Mouse (Mus musculus): ENCODE measurements around the gene Hmmr.
"Not testable (repeated sequence)": the region's sequence is repeated elsewhere in the genome, so short reads cannot be mapped to it uniquely, and the experiment has no call there.

The Hmmr gene

DNA sequence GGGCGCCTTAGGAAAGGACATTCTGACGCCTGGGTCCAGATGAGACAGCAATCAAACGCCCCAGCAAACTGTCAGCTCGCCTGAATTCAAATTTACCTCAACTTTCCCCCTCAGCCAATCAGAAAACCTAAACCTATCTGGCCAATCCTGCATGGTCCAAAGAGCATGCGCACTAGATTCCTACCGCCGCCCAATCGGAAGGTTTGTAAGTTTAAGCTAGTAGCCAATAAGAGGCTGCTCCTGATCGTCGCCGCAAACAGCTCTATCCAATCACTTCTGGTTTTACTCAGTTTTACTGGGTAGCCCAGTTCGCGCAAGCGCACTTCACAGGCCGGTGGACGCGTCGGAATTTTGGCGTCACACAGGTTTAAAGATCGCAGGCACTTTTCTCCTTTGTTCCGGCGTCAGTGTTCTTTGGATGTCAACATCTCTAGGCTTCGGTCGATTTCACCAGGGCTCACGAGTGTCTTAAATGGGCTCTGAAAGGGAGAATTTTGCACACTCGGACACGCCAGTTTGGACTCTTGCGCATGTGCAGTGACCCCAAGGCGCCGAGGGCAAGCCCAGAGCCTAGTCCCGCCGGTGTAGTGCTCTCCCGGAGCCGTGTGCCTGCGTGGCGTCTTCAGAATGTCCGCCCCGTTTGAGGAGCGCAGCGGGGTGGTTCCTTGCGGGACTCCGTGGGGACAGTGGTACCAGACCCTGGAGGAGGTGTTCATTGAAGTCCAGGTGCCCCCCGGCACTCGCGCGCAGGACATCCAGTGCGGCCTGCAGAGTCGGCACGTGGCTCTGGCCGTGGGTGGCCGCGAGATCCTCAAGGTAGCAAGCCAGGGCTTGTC, at the start of gene Hmmr, which contains the start of gene Nudcd2:
Hmmr (minus strand) TSS at position 84 of the 836 bp plus-strand sequence.
Nudcd2 (plus strand) TSS at position 329 of the 836 bp plus-strand sequence.
- DNase-seq (ENCODE audit: low spot score), result peak; percentile 69

DNA sequence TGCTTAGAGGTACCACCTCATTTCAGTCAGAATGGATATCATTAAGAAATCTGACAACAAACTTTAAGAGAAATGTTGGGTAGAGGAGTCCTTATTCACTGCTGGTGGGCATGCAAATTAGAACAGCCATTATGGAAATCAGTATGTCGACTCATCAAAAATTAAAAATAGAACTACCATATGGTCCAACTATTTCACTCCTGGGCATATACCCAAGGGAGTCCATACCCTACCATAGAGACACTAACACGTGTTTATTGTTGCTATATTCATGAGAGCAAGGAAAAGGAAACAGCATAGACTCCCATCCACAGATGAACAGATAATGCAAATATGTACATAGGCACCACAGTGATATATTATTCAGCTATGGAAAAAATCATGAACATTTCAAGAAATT, 48.6 kb upstream of the Hmmr start:
- DNase-seq (ENCODE audit: low spot score), result no peak

DNA sequence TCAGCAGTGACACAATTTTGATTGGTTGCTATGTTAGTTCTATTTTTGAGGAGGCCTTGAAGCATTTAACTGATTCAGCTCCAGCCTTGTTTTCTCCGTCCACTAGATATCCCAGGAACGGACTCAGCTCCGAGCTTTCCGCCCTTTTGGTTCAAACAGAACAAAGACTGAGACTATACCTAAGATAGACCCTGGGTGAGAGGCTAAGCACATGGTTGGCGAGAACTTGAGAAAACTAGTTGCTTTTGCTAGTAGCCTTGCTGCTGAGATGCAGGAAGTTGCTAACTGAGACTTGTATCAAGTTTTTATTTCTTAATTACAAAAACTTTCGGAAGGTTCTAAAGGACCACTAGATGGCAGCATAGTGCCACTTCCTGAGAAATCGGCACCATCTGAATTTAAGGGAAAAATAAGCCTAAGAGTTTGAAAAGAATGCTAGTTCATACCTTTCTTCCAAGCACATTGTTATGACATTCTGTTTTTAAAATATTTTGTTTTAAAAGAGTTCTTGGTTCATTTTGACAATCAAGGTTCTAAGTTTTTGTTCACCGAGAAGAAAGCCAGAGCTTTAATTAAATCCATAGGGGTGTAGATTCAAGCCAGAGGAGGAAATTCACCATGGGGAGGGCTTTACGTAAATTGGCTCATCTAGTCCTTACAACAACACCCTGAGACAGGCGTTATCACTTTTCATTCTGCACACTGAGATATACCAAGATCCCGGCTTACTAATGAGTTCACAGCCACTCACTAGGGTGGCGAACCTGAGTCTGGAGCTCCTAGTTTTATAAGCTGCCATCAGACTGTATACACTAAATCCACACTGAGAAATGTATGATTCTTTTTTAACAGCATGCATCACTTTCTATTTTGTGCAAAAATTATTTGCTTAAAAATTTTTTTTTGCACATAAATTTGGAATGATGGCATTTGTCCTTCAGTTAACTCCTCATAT, 42.4 kb upstream of the Hmmr start:
- DNase-seq (ENCODE audit: low spot score), result no peak

DNA sequence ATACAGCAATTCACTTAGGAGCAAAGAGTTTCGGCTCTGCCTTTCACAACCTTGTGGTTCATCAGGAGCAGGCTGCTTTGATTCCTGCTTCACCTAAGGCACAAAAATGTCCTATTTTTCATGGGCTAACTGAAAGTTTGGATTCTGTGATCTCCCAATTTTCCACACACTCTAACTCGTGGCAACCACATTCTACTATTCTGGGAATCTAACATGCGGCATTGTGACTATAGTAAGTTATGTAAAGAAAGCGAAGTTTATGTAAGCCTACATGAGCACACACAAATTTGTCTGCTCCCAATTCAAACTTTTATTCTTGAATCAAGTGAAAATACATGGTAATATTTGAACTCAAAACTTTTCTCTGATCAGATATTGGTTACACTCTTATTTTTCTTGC, 31.5 kb upstream of the Hmmr start:
- DNase-seq (ENCODE audit: low spot score), result no peak

DNA sequence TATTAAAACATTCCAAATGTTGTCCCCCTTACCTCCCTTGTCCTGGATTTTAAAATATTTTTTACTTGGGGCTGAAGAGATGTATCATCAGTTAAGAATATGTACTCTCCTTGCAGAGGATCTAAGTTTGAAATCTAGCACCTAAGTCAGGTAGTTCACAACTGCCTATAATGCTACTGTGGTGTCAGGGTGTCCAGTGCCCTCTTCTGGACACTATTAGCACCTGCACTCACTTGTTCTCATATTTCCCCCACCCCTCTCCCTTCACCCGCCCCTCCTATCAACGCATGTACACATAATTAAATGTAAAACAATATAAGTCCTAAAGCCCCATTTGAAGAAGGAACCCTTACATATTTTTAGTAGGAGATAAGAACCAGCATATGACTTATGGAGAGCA, 30.2 kb upstream of the Hmmr start:
- no peak for DNase-seq (ENCODE audit: low spot score)

DNA sequence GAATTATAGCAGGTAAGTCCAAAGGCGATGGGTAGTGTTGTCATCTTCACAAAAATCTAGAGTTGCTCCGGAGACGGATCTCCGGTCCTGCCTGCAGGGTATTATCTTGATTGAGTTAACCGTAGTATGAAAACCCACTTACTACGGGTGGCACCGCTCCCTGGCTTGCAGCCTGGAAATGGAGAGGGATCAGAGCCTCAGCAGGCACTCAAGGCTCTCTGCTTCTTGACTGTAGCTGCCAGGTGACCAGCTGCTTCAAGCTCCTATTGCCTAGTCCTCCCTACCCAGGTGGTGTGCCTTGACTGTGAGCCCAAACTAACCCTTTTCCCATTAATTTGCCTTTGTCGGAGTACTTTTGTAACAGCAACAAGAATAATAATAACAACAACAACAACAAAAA, 26.7 kb upstream of the Hmmr start:
- no peak for DNase-seq (ENCODE audit: low spot score)

DNA sequence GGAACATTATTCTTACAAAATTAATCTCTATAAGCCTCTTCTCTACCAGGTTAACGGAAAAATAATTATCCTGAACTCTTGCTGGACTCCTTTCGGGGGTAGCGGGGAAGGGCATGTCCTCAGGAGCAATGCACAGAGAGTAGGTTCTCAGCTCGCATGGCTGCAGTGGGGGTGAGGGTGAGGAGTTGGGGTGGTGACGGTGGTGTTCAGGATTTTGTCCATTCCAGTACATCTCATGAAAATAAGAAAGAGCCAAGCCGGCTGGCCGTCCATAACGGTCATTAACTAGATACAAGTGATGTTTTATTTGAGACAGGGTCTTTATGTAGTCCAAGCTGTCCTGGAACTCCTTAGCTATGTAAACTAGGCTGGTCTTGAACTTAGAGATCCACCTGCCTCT, 22.7 kb upstream of the Hmmr start:
- no peak for DNase-seq (ENCODE audit: low spot score)

DNA sequence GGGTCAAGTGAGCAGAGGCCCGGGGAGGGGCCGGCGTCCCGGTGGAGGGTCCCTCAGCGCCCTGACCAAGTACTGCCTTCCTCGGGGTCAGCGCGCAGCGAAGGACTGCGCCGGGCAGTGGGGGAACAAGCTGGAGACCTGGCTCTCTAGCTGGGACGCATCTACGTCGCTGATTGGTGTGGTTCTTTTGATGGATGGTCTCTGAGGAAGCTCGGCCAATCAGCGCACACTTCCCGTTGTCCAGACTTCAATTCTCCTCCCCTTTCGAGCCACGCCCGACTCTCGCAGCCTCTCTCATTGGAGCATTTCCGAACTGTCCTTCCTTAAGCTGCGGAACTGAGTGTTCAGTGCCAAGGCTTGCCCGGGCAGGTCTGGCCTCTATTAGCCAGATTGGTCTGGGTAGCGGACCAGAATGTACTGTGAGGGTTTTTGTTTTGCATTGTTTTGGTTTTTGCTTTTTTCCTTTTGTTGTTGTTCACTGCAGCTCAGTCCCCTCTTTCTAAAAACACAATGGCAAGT, 21.9 kb upstream of the Hmmr start, which contains the start of gene Ccng1:
Ccng1 (minus strand) TSS at position 203 of the 519 bp plus-strand sequence.
- peak; percentile 65 for DNase-seq (ENCODE audit: low spot score)

DNA sequence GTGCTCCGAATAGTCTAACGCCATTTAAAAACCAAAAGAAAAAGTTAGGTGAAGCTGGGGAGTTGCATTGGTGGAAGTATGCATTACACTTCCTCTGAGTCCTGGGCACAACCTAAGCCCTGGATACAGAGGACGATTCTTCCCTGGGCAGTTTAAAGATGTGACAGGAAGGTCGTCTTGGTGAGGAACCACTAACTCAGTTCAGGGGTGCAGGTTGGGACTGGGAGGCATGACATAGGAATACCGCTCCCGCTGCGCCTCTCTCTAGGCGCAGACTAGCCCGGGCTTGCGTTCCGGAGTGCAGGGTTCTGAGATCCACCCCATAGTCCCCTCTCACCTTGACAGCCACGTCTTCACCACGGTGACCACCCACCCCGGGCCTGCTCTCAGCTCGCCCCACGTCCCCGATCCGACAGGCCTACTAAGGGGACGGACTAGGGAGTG, 21.5 kb upstream of the Hmmr start:
- DNase-seq (ENCODE audit: low spot score), result no peak

DNA sequence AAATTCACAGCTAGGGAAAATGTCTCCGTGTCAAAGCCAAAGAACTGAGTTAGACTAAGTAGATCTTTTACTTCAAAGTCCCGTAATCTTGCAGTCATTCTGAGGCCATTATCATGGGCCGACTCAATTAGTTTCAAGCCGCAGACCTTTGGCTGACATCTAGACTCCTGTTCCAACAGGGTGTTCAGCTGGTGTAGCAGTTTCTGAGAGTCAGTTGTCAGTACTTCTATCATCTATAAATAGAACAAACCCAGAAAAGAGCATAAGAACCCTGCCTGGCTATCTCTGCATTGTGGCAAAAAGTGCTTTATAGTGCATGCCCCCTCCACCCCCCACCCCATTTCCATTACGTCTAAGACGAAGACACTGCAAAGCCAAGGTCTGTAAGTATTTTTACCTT, 20.6 kb upstream of the Hmmr start:
- no peak for DNase-seq (ENCODE audit: low spot score)

DNA sequence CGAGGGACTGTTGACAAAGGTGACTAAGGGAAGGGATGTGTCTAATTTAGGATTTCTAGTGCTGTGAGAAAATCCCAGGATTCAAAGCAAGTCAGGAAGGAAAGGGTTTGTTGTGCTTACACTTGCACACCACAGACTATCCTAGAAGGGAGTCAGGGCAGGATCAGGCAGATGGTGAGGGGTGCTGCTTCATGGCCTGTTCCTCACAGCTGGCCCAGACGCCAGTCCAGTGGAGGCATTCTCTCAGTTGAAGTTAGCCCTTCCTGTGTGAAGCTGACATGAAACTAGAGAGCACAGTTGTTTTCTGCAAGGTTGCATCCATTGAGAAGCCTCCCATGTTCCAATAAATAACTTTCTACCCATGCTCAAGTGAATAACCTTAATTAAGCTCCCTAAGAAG, 14.5 kb upstream of the Hmmr start:
- no peak for DNase-seq (ENCODE audit: low spot score)

DNA sequence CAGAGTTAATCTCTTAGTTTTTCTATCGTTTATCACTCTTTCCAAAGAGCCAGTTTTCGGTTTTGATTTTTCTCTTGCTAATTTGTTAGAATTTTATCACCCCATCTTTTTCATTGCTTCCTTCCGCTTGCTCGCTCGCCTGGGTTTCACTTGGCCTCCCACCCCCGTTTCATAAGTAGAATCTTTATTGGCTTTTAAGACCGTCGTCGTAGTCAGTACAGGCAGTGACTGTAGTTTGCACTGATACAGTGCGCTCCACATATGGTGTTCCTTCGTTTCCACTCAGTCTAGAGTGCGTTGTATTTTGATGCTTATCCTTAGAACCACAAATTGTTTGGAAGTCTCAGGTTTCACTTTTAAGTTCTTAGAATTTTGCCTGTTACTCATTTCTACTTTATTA, 13.1 kb upstream of the Hmmr start:
- no peak for DNase-seq (ENCODE audit: low spot score)

DNA sequence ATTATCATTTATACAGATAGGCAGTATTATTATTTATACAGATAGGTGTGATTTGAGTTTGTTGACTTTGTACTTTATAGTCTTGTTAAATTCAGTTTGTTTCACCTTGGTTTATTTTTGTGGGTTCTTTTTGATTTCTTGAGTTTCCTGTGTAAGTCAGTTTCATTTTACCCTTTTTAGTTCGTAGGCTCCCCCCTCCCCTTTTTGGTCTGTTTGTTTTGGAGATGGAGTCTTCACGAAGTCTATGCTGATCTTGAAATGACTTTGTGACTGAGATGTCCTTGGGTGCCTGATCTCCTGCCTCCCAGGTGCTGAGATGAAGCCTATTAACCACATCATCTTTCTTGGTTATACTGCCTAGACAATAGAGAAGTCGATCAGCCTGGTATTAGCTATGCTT, 11.1 kb upstream of the Hmmr start:
- DNase-seq (ENCODE audit: low spot score), result no peak

DNA sequence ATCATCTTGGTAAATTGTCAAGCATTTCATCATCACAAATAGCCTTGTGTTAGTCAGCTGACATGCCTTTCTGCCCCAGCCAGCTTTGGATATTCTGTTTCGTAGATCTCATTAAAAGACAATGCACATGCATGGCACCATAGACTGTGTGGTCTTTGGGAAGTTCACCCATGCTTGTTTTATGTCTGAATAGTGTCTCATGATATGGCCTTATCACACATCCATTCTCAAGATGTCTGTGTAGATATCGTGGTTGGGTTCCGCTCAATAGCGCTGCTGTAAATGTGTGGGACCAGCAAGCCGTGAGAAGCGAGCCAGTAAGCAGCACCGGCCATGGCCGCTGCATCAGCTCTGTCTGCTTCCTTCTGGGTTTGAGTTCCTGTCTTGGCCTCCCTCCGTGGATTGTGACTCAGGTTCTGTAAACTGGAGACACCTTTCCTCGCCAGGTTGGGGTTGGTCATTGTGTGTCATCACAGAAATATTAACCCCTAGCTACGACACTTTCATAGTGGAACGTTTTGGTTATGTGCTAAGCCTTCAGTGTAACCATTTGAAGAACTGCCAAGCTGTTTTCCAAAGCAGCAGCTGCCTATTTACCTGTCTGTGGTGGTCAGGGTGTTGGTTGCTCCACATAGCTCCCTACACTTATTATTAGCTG, 8.5 kb upstream of the Hmmr start:
- no peak for DNase-seq (ENCODE audit: low spot score)

DNA sequence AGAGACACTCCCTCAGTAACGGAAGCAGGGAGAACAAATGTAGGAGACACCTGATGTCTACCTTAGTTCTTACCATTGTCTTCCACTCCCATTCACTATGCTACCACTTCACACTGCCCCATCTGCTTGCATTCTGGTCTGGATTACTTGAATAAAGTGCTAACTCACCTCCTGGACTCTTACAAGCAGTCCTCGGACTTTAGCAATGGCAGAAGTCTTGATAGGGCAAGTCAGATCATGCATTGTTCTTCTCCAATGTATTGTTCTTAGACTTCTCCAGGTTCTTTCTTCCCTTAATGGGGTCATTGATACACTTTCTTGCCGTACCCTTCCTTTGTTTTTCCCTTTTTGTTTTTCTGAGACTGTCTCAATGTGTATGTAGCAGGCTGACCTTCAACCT, 4.1 kb upstream of the Hmmr start:
- DNase-seq (ENCODE audit: low spot score), result no peak

DNA sequence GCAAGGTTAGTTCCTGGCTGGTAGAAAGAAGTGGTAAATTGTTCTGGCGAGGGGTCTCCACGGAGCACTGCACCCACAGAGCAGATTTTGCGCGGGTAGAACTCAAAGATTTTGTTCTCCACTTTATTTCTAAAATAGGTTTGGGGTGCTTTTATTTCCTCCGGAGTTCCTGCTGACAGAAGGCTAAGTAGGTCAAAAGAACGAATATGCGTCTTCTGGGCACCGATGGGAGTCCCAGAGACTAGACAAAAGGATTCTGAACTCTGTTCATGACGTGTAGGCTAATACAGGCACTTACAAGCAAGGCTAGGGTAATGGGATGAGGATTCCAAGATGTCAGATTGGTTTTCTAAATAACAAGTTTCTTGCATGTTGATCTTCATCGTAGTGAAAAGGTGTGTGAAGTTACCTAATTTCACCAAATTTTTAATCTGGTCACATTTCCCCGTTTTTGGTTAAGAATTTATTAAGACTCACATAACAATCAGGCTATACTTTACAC, 1.1 kb upstream of the Hmmr start:
- no peak for DNase-seq (ENCODE audit: low spot score)

DNA sequence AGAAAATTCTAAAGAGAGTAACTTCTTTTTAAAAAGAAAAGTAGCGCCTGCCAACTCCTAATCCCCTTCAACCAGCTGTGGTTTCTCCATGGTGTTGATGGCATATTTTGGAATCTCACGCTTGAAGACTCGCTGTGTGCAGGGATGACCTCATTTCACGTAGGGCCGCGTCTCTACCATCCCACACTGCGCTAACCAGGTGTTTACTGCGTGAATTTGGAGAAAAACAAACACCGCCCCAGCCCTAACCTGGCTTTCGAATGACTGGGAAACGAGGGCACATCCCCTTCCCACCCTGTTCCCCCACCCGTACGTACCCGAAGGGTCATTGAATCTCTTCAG, 254 bp downstream of the Hmmr start:
- DNase-seq (ENCODE audit: low spot score), result no peak

DNA sequence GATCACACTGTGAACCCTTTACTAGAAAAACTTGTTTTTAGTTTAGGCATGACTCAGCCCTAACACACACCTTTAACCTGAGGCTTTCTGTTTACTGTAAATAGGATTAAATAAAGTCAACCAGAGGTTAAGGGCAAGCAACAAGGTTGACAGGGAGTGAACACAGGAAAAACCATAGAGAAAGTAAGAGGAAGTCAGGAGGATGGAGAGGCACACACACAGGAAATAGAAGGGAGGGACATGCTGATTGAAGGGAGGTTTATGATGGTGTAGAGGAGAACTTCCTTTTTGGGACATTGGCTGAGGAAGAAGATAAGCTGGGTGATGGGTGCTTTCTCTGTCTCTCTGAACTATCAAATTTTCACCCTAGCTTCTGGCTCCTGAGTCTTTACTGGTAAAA, 14.9 kb downstream of the Hmmr start:
- DNase-seq (ENCODE audit: low spot score), result no peak

DNA sequence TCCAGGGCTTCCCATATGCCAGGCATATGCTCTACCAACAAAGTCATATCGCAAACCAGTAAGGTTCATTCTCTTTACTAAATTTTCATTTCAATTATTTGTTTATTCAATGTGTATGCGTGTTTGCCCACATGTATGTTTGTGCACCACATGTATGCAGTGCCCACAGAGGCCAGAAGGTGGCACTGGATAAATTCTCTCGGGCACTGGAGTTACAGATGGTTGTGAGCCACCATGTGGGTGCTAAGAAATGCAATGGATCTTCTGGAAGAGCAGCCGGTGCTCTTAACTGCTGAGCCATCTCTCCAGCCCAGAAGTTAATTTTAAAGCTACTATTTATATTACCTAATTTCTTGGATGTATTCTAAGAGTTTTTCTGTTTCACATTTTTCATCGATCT, 17.7 kb downstream of the Hmmr start:
- no peak for DNase-seq (ENCODE audit: low spot score)

DNA sequence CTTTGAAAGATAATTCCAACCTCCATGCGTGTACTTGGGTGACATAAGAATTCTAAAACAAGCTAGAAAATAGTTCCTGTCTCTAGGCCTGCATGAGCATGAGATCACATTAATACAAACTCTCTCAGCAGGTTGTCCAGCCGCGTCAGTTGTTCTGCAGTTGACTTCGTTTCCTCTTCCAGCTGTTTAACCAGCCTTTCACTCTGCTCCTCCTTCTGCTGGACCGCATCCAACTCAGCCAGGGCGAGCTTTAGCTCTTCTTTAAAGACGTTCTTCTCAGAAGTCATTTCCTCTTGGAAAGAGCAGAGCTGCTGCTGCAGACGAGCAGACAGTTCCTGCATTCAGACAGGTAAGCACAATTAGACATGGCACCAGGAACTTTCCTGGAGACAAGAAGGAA, 19.4 kb downstream of the Hmmr start:
- DNase-seq (ENCODE audit: low spot score), result no peak

DNA sequence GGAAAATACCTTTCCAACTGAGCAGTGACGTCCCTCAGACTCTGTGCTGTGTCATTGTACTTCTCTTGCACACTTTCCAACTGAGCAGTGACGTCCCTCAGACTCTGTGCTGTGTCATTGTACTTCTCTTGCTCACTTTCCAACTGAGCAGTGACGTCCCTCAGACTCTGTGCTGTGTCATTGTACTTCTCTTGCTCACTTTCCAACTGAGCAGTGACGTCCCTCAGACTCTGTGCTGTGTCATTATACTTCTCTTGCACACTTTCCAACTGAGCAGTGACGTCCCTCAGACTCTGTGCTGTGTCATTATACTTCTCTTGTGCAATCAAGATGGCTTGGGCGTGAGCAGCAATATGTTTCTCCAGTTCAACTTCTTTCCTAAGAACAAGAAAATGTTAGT, 23.3 kb downstream of the Hmmr start:
- not testable (repeated sequence) for DNase-seq (ENCODE audit: low spot score)

DNA sequence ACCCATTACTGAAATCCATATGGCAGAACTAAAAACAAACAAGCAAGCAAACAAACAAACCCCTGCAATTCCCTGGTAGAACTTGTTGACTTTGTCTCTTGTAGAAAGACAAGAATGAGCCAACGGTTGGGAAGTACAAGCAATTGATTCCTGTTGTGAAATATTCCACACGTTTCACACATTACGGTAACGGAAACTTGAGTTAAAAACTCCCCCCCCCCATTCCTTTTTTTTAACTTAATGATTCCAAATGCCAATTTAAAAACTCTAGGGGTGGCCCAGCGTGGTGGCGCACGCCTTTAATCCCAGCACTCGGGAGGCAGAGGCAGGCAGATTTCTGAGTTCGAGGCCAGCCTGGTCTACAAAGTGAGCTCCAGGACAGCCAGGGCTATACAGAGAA, 38.1 kb downstream of the Hmmr start, which contains the start of gene Mat2b:
Mat2b (minus strand) TSS at position 101 of the 400 bp plus-strand sequence.
- no peak for DNase-seq (ENCODE audit: low spot score)
